ENCODE assay signal across 13 mouse cellular contexts in the genomic region with DNA sequence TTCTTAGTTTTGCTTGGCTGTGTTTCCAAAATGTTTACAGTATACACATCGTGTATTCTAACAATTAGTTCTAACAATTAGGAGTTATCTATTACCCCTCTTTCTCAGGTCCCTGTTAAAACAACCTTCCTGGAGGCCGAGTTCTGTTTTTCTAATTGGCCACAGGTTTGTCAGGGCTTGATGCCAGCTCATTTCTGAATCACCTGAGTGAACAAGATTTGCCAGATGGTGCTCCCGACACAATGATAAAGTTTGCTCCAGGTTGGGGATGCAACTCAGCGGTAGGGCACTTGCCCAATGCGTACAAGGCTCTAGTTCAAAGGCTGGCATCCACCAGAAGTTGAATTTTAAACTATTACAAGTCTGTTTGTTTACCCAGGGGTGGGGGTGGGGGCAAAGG. TPM values are rescaled to one million over a fixed set of nuclear protein-coding genes. Genes with fewer than 3 reads are reported as not detected.
"Had no signal": no experiment of that assay in that cellular context is flagged by ENCODE, and none has a peak within 500 bp of the region (broad histone marks: within the 10 kb centered on the region; RNA-seq: fewer than 3 reads in every experiment).

No protein-coding gene starts in this region.

- DNase-seq: kidney, postnatal 10 days; kidney, postnatal 4 days; lung, embryonic 14.5 days; lung, postnatal 10 days; retina, postnatal 1 day; right cerebral cortex, postnatal 4 days; spleen, adult 18-20 months; thymus, adult 2 months; thymus, postnatal 25 days had no signal

- ATAC-seq: liver, embryonic 12.5 days; midbrain, embryonic 15.5 days had no signal

RNA-seq across cellular contexts. Expression of gene Fezf2, which starts 57.2 kb away (rescaled TPM):
- total RNA-seq: monocyte, adult 5-6 weeks; neutrophil, adult 5-6 weeks had no signal
